14 mouse cellular contexts compared by ENCODE assay signal in genomic region chr4:123532001-123532400, GRCm38 (mm10).
A peak's percentile ranks its signal among the peaks of the same experiment; 100 is the strongest.
DNase-seq lines count a peak whose midpoint lies in the region; TF ChIP-seq lines count a peak whose summit lies in the region.
"Had no signal": no experiment of that assay in that cellular context is flagged by ENCODE, and none has a peak within 500 bp of the region (broad histone marks: within the 10 kb centered on the region; RNA-seq: fewer than 3 reads in every experiment).

No protein-coding gene starts in this region.

- no peaks in the 10 kb centered on the region for H3K27me3 ChIP-seq in E14TG2a.4 (ENCODE audit: insufficient read depth, low read length)
- H3K27me3 ChIP-seq: CH12.LX had no signal

- TF ChIP-seq POLR2A in lung, adult 2 months (IDR thresholded peaks at IDR 0.05; ENCODE audit: borderline replicate concordance, extremely low read depth, low read depth, low read length) = no peak

- H3K36me3 ChIP-seq in E14TG2a.4 (ENCODE audit: insufficient read depth, low read length) = peaks cover 31% of the 10 kb centered on the region

- DNase-seq in heart, adult 11 months = peak; percentile 35
- DNase-seq in heart, postnatal 14 days = no peak
- DNase-seq in lung, adult 2 months = no peak
- no peak for DNase-seq in lung, postnatal 14 days
- DNase-seq in ZHBTc4 (ENCODE audit: low read depth, low spot score) = peak; percentile 68
- no peak for DNase-seq in frontal cortex, postnatal 25 days (ENCODE audit: low spot score in 2 of 2)
- no peak for DNase-seq in urinary bladder, postnatal 36 days (ENCODE audit: low spot score in 2 of 2)
- DNase-seq: adrenal gland, postnatal 36 days; cerebellum, postnatal 10 days; gastrocnemius, postnatal 10 days; kidney, postnatal 14 days had no signal

- intact Hi-C loops in heart, postnatal 14 days (cut with DNase I) = no loop called here

- no peaks in the 10 kb centered on the region for H3K9me3 ChIP-seq in E14TG2a.4 (ENCODE audit: low read length)
- H3K9me3 ChIP-seq: heart, embryonic 10.5 days had no signal

- H3K4me3 ChIP-seq in lung, adult 2 months (replicated peaks; ENCODE audit: extremely low read depth, low read depth, low read length) = no peak overlapping the region
- no peak overlapping the region for H3K4me3 ChIP-seq in E14TG2a.4 (replicated peaks; ENCODE audit: low read length)
- H3K4me3 ChIP-seq: heart, embryonic 10.5 days had no signal

- TF ChIP-seq CTCF in lung, adult 2 months (IDR thresholded peaks at IDR 0.05; ENCODE audit: insufficient read depth, low read length) = 0 out of 2 replicates have a peak, but pooled peaks have one; percentile 2
- TF ChIP-seq CTCF in E14TG2a.4 (conservative IDR thresholded peaks at IDR 0.05; ENCODE audit: low read length) = peak; percentile 41

- H3K4me1 ChIP-seq in lung, adult 2 months (ENCODE audit: control insufficient read depth, insufficient read depth, low read length) = peaks cover 9% of the 10 kb centered on the region
- peaks cover 58% of the 10 kb centered on the region for H3K4me1 ChIP-seq in E14TG2a.4 (replicated peaks; ENCODE audit: low read depth, low read length)

- 49% methylated on average over 3 of the region's 3 CpGs for WGBS in lung, adult 2 months

Comparison
In these comparisons a context has a peak if more than half of its experiments do, and no peak if none do; other contexts are left out.
1. DNase-seq: peak in heart, adult 11 months (single experiment) and ZHBTc4 (single experiment); none in heart, postnatal 14 days (0 of 2), lung, adult 2 months (single experiment), lung, postnatal 14 days (single experiment), frontal cortex, postnatal 25 days (0 of 2) and urinary bladder, postnatal 36 days (0 of 2).